Mouse (Mus musculus) A20 (cell line): ENCODE measurements at regions not wholly inside any gene's neighbourhood (a gene's known extent, or its start where the extent isn't known, plus 50 kb on each side); places are given as distances from the start of the nearest gene placed in this dataset.

Source experiments
- DNase-seq: peaks from one replicate; pipeline ENCODE4 v3.0.0-alpha.2; 2011; ENCODE audit warnings: low read depth, low spot score

DNA sequence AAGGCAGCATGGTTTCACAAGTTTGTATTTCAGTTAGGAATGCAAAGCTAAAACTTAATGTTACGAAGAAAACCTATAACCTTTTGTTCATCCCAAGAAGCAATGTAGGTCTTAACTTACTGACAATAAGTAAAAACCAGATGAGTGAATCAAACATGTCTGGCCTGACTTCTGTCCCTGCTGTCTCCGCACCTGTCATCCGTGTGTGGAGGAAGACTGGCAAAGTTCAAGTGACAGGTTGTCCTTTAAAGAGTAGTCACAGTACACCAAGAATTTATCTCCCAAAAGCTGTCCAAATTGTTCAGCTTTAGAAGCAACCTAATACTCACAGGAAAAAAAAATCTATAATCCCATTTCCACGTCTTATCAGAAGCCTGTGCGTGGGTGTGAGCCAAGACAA is 146.3 kb upstream of the Gm10181 start:
- no peak for DNase-seq

DNA sequence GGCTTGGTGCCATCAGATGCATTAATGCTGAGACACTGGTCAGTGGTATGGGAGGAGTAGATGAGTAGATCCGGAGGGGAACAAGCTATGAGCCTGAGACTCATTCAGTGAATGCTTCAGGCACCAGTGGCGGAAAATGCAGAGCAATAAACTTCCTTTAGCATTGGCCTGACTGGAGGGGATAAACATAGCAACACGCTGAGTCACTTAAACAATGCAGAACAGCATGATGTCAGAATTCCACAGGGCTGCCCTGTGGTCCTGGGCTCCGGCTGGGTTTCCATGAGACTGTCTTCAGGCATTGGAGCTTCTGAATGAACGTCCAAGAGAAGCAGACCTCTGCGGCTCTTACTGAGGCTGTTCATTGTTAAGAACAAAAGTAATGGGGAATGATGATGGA is 145.4 kb upstream of the Gm10181 start:
- no peak for DNase-seq

- DNase-seq = no peak
Observed at GRCm38 (mm10) chr9:24952516-24952915, 136.7 kb upstream of the Gm10181 start.

GRCm38 (mm10) chr9:24955641-24956040 is 133.6 kb upstream of the Gm10181 start:
- no peak for DNase-seq

DNA sequence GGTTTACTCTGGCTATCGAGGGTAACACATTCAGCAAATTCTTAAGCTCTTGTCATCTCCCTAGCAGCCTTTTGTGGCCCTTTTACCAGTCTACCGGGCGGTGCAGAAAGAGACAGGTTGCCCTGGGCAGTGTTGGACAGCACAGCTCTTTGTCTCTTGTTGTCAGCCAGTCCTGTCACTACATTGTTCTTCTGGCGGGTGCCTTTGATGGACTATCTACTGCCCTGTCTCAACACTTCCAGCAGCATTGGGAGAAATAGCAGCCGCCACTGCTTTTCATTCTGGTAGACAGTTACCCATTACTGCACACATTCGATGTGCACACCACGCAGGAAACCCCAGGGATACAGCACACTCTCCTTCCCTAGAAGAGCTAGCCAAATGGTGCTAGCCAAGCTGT is 132.7 kb upstream of the Gm10181 start:
- no peak for DNase-seq

GRCm38 (mm10) chr9:24963290-24963689 is 125.9 kb upstream of the Gm10181 start:
- no peak for DNase-seq

DNA sequence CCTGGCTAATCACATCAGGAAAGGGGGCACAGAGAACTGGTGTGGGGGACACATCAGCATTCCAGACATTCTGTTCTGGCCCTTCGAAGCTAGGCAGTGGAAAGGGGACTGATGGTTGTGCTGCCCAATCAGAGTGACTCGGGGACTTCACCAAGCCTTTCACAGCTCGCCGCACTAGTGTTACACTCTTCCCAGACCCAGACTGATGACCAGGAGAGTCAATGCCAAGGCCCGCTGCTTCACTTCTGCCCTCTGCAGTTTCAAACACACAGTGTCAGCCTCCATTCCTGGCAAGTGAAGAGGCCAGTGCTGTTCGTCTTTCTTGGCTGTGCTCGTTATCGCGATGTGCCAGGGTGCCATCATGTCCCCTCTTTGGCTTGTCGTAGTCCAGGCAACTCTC is 121.7 kb upstream of the Gm10181 start:
- no peak for DNase-seq

- no peak for DNase-seq
Observed at GRCm38 (mm10) chr9:24974021-24974741, 115.0 kb upstream of the Gm10181 start.

GRCm38 (mm10) chr9:24982796-24983195 is 106.4 kb upstream of the Gm10181 start:
- no peak for DNase-seq

GRCm38 (mm10) chr9:24994491-24994890 is 94.7 kb upstream of the Gm10181 start:
- no peak for DNase-seq

DNA sequence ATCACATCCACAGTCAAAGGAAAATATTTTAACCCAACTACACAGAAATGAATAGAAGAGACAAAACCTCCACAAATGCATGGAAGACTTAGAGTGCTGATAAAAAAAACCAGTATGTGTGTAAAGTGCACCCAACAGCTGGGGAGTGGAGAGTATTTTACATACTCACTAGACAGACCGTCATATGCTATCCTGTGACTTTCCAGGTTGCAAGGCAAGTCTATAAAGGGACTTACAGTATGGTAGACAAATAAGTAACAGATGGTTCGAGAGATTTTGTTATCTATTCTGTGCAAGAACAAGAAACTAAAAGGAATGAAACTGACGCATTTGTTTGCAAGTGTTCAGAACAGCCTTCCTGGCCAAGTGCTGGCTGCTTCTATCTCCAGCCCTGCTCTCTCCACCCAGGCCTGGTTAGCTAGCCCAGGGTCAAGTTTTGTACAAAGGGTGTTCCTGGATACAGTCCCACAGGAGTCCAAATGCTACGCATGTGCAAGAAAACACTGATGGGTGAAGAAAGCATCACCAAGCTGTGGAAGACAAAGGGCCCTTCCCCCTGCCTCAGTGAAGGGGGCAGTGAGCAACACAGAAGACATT is 68.0 kb upstream of the Gm10181 start:
- DNase-seq = no peak

DNA sequence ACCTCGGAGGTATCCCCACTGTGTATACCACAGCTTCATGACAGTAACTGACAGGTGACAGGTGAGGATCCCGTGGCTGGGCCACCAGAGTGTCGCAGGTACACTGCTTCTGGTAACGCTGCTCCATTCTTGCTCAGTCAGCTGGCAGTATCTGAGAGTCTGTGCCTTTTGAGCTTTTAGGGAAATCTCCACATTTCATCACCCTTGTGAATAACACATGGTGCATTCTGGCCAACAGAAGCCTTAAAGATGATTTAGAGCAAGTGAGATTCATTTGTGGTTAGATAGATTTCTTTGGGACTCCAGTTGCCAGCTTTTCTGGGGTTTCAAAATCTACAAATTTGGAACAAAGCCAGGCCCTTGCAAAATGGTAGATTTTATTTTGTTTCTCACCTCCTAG is 66.8 kb upstream of the Gm10181 start:
- no peak for DNase-seq

- DNase-seq = no peak
Observed at GRCm38 (mm10) chr9:25024486-25024885, 64.7 kb upstream of the Gm10181 start.

DNA sequence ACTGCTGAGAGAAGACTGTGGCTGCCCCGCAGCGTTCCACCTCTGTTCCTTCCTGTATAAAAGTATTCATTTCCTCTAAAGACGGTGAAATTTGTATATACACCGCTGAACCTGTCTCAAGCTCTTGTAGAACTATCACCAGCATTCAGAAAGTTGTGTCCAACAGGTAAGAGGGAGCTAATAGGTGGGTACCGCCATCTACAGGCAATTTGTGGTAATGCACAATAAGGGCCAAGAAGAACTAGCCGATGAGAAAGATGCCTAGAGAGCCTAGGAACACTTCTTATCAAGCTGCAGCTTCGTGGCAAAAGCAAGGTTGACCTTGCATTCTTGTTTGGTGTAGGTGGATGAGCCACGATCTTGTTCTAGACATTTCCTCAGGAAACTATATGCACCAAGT is 61.6 kb upstream of the Gm10181 start:
- peak; percentile 40 for DNase-seq

DNA sequence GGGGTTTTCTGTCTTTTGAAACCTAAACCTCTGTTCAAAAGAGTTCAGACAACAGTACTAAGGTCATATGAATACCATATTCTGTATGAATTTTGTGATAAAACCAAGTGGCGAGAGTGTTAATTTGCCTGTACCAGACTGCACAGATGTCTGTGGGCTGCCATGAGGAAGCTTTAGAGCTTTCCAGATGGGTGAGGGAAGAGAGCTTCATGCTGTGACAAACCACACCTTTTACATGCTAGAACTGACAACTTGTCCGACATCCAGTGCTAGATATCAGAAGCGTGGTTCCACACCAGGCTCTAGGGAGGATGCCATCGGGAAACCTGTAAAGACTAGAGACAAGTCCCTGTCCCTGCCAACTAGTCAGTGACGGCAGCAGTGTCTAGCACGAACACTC is 60.9 kb upstream of the Gm10181 start:
- DNase-seq = no peak

DNA sequence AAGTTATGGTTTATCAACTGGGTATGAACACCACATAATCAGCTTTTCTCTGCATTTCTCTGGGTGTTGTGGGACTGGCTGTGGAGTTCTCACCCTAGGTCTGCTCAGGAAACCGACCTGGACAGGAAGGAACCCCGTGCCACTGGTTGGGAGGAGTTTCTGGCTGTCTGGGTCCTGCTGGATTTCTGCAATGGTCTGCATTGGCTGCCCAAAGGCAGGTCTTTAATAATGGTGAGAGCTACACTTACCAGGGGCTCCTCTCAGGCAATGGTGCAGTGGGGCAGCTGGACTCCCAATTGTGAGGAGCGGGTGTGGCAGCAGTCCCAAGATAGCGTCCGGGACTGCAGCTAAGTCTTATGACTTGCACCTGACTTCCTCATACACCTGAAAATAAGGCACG is 57.8 kb upstream of the Gm10181 start:
- no peak for DNase-seq
